In genomic region chr19:42660244-42660565, GRCm38 (mm10) we compare ENCODE assay signal across 15 mouse cellular contexts. TPM values are rescaled to one million over a fixed set of nuclear protein-coding genes. Genes with fewer than 3 reads are reported as not detected.
DNase-seq lines count a peak whose midpoint lies in the region; TF ChIP-seq lines count a peak whose summit lies in the region.
"Had no signal": no experiment of that assay in that cellular context is flagged by ENCODE, and none has a peak within 500 bp of the region (broad histone marks: within the 10 kb centered on the region; RNA-seq: fewer than 3 reads in every experiment).

No protein-coding gene starts in this region.

- H3K27ac ChIP-seq in gastrocnemius, adult 2 months = peak overlapping the region; percentile 78
- H3K27ac ChIP-seq in layer of hippocampus, adult 2 months = peak overlapping the region; percentile 53; the same call in 1 of the 2 replicates
- no peak overlapping the region for H3K27ac ChIP-seq in embryonic facial prominence, embryonic 10.5 days (replicated peaks)
- H3K27ac ChIP-seq: heart, embryonic 13.5 days; hindbrain, embryonic 13.5 days; liver, embryonic 15.5 days had no signal

- peaks cover 21% of the 10 kb centered on the region for H3K4me1 ChIP-seq in embryonic facial prominence, embryonic 10.5 days

- H3K27me3 ChIP-seq in myocyte (ENCODE audit: control insufficient read depth, insufficient read depth, insufficient read length) = no peaks in the 10 kb centered on the region
- peaks cover 64% of the 10 kb centered on the region for H3K27me3 ChIP-seq in embryonic facial prominence, embryonic 10.5 days (replicated peaks; ENCODE audit: low read depth, poor library complexity, severe bottlenecking)
- H3K27me3 ChIP-seq: liver, embryonic 15.5 days had no signal

- peak; percentile 38 for DNase-seq in gastrocnemius, adult 2 months
- no peak for DNase-seq in gastrocnemius, postnatal 36 days
- DNase-seq in layer of hippocampus, adult 2 months (ENCODE audit: low spot score in 2 of 2) = no peak
- DNase-seq in layer of hippocampus, postnatal 10 days (ENCODE audit: low spot score in 2 of 2) = no peak
- DNase-seq in NIH3T3 (ENCODE audit: low read depth) = peak; percentile 69
- DNase-seq in thymus, postnatal 25 days = no peak
- no peak for DNase-seq in embryonic facial prominence, embryonic 10.5 days (ENCODE audit: low spot score)
- DNase-seq: lung, embryonic 14.5 days had no signal

- H3K9me3 ChIP-seq in embryonic facial prominence, embryonic 10.5 days = no peaks in the 10 kb centered on the region
- H3K9me3 ChIP-seq: embryonic facial prominence, embryonic 15.5 days; G1E; heart, embryonic 13.5 days; hindbrain, embryonic 13.5 days; liver, embryonic 15.5 days had no signal

- peak overlapping the region; percentile 1 for H3K4me2 ChIP-seq in myocyte (ENCODE audit: low read depth)
- H3K4me2 ChIP-seq: embryonic facial prominence, embryonic 15.5 days; heart, embryonic 13.5 days; hindbrain, embryonic 13.5 days; liver, embryonic 15.5 days; lung, embryonic 14.5 days had no signal

- intact Hi-C loops in gastrocnemius, adult 2 months (cut with DNase I) = no loop called here
- intact Hi-C loops in gastrocnemius, postnatal 36 days (cut with DNase I) = no loop called here

- WGBS in embryonic facial prominence, embryonic 10.5 days = 92% methylated on average over 2 of the region's 2 CpGs

- no peaks in the 10 kb centered on the region for H3K36me3 ChIP-seq in myocyte (ENCODE audit: control insufficient read depth, insufficient read depth)
- H3K36me3 ChIP-seq in embryonic facial prominence, embryonic 10.5 days (replicated peaks) = no peaks in the 10 kb centered on the region
- H3K36me3 ChIP-seq: embryonic facial prominence, embryonic 15.5 days; G1E; heart, embryonic 13.5 days; hindbrain, embryonic 13.5 days; liver, embryonic 15.5 days had no signal

- no peak for TF ChIP-seq CTCF in gastrocnemius, adult 2 months (IDR thresholded peaks at IDR 0.05)
- no peak for TF ChIP-seq CTCF in layer of hippocampus, adult 2 months (conservative IDR thresholded peaks at IDR 0.05)

- H3ac ChIP-seq in myocyte (ENCODE audit: control insufficient read depth, insufficient read length) = no peak overlapping the region

- H3K4me3 ChIP-seq in gastrocnemius, adult 2 months = no peak overlapping the region
- no peak overlapping the region for H3K4me3 ChIP-seq in layer of hippocampus, adult 2 months
- H3K4me3 ChIP-seq in myocyte = no peak overlapping the region
- no peak overlapping the region for H3K4me3 ChIP-seq in embryonic facial prominence, embryonic 10.5 days
- H3K4me3 ChIP-seq: embryonic facial prominence, embryonic 15.5 days; heart, embryonic 13.5 days; hindbrain, embryonic 13.5 days; liver, embryonic 15.5 days had no signal

- TF ChIP-seq POLR2A in myocyte (IDR thresholded peaks at IDR 0.05; ENCODE audit: insufficient read length, low read depth) = no peak

- no peaks in the 10 kb centered on the region for H3K79me2 ChIP-seq in myocyte (ENCODE audit: control insufficient read depth, insufficient read depth)

TF ChIP-seq in myocyte, 11 proteins besides CTCF, POLR2A, EP300 and RAD21:
- TF ChIP-seq SRF (IDR thresholded peaks at IDR 0.05; ENCODE audit: control insufficient read depth, insufficient read length, low read depth) (no peak), REST (IDR thresholded peaks at IDR 0.05; ENCODE audit: insufficient read depth, insufficient read length) (no peak), USF1 (IDR thresholded peaks at IDR 0.05; ENCODE audit: low read depth) (no peak), MYOG (IDR thresholded peaks at IDR 0.05; ENCODE audit: control insufficient read depth in 1 of 3, insufficient read depth in 1 of 3, insufficient read length in 2 of 3, low read depth in 2 of 3) (no peak), CEBPB (IDR thresholded peaks at IDR 0.05; ENCODE audit: insufficient read depth, poor library complexity, severe bottlenecking) (no peak), MYOD1 (IDR thresholded peaks at IDR 0.05; ENCODE audit: control insufficient read depth in 1 of 3, insufficient read length in 2 of 3, low read depth in 2 of 3) (no peak)
TF ChIP-seq in myocyte: peak in this region for 0.

RNA-seq across cellular contexts. Expression of gene Loxl4, which starts 47.6 kb away (rescaled TPM):
- total RNA-seq in gastrocnemius, adult 2 months (2021) = 1 to 10 TPM; 1.5 to 3.9 TPM
- 1 to 10 TPM; 1.8 to 2.7 TPM for total RNA-seq in gastrocnemius, postnatal 36 days (2021)
- under 1 TPM; 0.26 to 0.32 TPM for total RNA-seq in layer of hippocampus, adult 2 months (2021)
- under 1 TPM; 0.18 to 0.22 TPM for total RNA-seq in layer of hippocampus, postnatal 10 days (2021)
- polyA plus RNA-seq in myocyte (2012; fragmentation: generic; extraction: Trizol) = 4.9 TPM
- polyA plus RNA-seq in embryonic facial prominence, embryonic 10.5 days (2016; fragmentation: Nextera tagmentation; extraction: Ambion mirVana) = 0.24 and 0.28 TPM in 2 replicates
- total RNA-seq: G1E; monocyte, adult 5-6 weeks had no signal
- polyA plus RNA-seq: G1E had no signal

Comparison
In these comparisons a context has a peak if more than half of its experiments do, and no peak if none do; other contexts are left out.
1. DNase-seq: peak in gastrocnemius, adult 2 months (single experiment) and NIH3T3 (single experiment); none in gastrocnemius, postnatal 36 days (0 of 2), layer of hippocampus, adult 2 months (0 of 2), layer of hippocampus, postnatal 10 days (0 of 2), thymus, postnatal 25 days (single experiment) and embryonic facial prominence, embryonic 10.5 days (single experiment).